Mouse (Mus musculus) kidney, adult 2 months (tissue): ENCODE measurements at regions not wholly inside any gene's neighbourhood (a gene's known extent, or its start where the extent isn't known, plus 50 kb on each side); places are given as distances from the start of the nearest gene placed in this dataset.

Experiments
- CTCF ChIP-seq: fragments of 200-500 bp; conservative IDR thresholded peaks from 2 replicates; pipeline ENCODE4 v1.5.1; 2011; ENCODE audit warnings: low read depth, mild to moderate bottlenecking, control low read depth, low read length, moderate library complexity, mixed read lengths; ENCODE audit not compliant: insufficient read depth, insufficient read length
- POLR2A ChIP-seq: fragments of 200-500 bp; IDR thresholded peaks from one replicate; pipeline ENCODE4 v1.6.1; 2011; ENCODE audit warnings: low read depth, low read length, control low read depth

DNA sequence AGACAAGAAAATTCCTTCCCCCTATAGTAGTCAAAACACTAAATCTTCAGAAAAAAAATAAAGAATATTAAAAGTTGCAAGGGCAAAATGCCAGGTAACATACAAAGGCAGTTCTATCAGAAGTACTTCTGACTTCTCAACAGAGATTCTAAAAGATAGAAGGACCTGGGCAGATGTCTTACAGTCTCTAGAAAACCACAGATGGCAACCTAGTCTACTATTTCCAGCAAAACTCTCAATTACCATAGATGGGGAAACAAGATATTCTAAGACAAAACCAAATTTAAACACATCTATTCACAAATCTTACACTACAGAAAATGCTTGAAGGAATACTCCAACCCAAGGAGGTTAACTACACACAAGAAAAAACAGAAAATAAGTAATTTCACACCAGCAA, 281.7 kb downstream of the Rprm start:
- TF ChIP-seq CTCF (no peak), POLR2A (no peak)
